Mouse (Mus musculus): ENCODE results near the gene Notch1. TPM values are rescaled to one million over a fixed set of nuclear protein-coding genes. Genes with fewer than 3 reads are reported as not detected.

The Notch1 gene
- polyA plus RNA-seq, 1 experiment from 2014 or later: 24.3 TPM

GRCm38 (mm10) chr2:26410931-26411411 lies 105.5 kb downstream of the Notch1 start:
- Histone ChIP-seq H3K4me3 (ENCODE audit: low read depth, low read length) (no peak overlapping the region), H3K4me2 (ENCODE audit: low read length) (no peak overlapping the region), H3K27me3 (replicated peaks; ENCODE audit: control insufficient read depth, insufficient read depth, low read length) (no peaks in the 10 kb centered on the region), H3K36me3 (ENCODE audit: control insufficient read depth, insufficient read depth, low read length) (peaks cover 58% of the 10 kb centered on the region), H3K4me1 (replicated peaks; ENCODE audit: control insufficient read depth, insufficient read depth, low read length) (peaks cover 23% of the 10 kb centered on the region), H3K9ac (ENCODE audit: low read length) (no peak overlapping the region), H3K27ac (ENCODE audit: low read depth) (no peak overlapping the region), H3K9me3 (ENCODE audit: control insufficient read depth, low read length) (no peaks in the 10 kb centered on the region)
- ATAC-seq (replicated peaks; ENCODE audit: low FRiP score, low TSS enrichment, low read depth): no peak
- DNase-seq (ENCODE audit: low spot score): no peak
- 71% methylated on average over 4 of the region's 5 CpGs for WGBS

- H3K9ac ChIP-seq (ENCODE audit: low read length): no peak overlapping the region
- H3K4me2 ChIP-seq (ENCODE audit: low read length): no peak overlapping the region
- DNase-seq (ENCODE audit: low spot score): no peak
- H3K4me3 ChIP-seq (ENCODE audit: low read depth, low read length): no peak overlapping the region
- no peak for ATAC-seq (replicated peaks; ENCODE audit: low FRiP score, low TSS enrichment, low read depth)
- peaks cover 23% of the 10 kb centered on the region for H3K4me1 ChIP-seq (replicated peaks; ENCODE audit: control insufficient read depth, insufficient read depth, low read length)
- H3K27me3 ChIP-seq (replicated peaks; ENCODE audit: control insufficient read depth, insufficient read depth, low read length): no peaks in the 10 kb centered on the region
- peaks cover 50% of the 10 kb centered on the region for H3K36me3 ChIP-seq (ENCODE audit: control insufficient read depth, insufficient read depth, low read length)
- 78% methylated on average over 5 of the region's 5 CpGs for WGBS
- H3K27ac ChIP-seq (ENCODE audit: low read depth): no peak overlapping the region
- no peaks in the 10 kb centered on the region for H3K9me3 ChIP-seq (ENCODE audit: control insufficient read depth, low read length)
Measured at GRCm38 (mm10) chr2:26410091-26410490, 106.4 kb downstream of the Notch1 start.

- WGBS: 61% methylated on average over 3 of the region's 3 CpGs
- ATAC-seq (replicated peaks; ENCODE audit: low FRiP score, low TSS enrichment, low read depth) (peak; percentile 16; the same call in 1 of the 2 replicates), DNase-seq (ENCODE audit: low spot score) (no peak)
- H3K4me2 ChIP-seq (ENCODE audit: low read length): no peak overlapping the region
- peaks cover 23% of the 10 kb centered on the region for H3K4me1 ChIP-seq (replicated peaks; ENCODE audit: control insufficient read depth, insufficient read depth, low read length)
- no peaks in the 10 kb centered on the region for H3K27me3 ChIP-seq (replicated peaks; ENCODE audit: control insufficient read depth, insufficient read depth, low read length)
- H3K4me3 ChIP-seq (ENCODE audit: low read depth, low read length): peak overlapping the region; percentile 80
- no peak overlapping the region for H3K27ac ChIP-seq (ENCODE audit: low read depth)
- H3K36me3 ChIP-seq (ENCODE audit: control insufficient read depth, insufficient read depth, low read length): peaks cover 43% of the 10 kb centered on the region
- H3K9me3 ChIP-seq (ENCODE audit: control insufficient read depth, low read length): no peaks in the 10 kb centered on the region
- no peak overlapping the region for H3K9ac ChIP-seq (ENCODE audit: low read length)
Measured at GRCm38 (mm10) chr2:26409362-26409761, 107.1 kb downstream of the Notch1 start.

- Histone ChIP-seq H3K4me3 (ENCODE audit: low read depth, low read length) (peak within 1 kb of the TSS; percentile 80), H3K36me3 (ENCODE audit: control insufficient read depth, insufficient read depth, low read length) (peaks cover 37% of the 10 kb centered on the region), H3K9ac (ENCODE audit: low read length) (peak within 1 kb of the TSS; percentile 87), H3K4me1 (replicated peaks; ENCODE audit: control insufficient read depth, insufficient read depth, low read length) (peaks cover 23% of the 10 kb centered on the region), H3K27ac (ENCODE audit: low read depth) (peak within 1 kb of the TSS; percentile 62; the same call in 1 of the 2 replicates), H3K4me2 (ENCODE audit: low read length) (peak within 1 kb of the TSS; percentile 99), H3K9me3 (ENCODE audit: control insufficient read depth, low read length) (no peaks in the 10 kb centered on the region), H3K27me3 (replicated peaks; ENCODE audit: control insufficient read depth, insufficient read depth, low read length) (no peaks in the 10 kb centered on the region)
- under 1% methylated on average over 57 of the region's 57 CpGs for WGBS
- DNase-seq (ENCODE audit: low spot score) (peak; percentile 100), ATAC-seq (replicated peaks; ENCODE audit: low FRiP score, low TSS enrichment, low read depth) (peak; percentile 92)
Measured at GRCm38 (mm10) chr2:26408515-26409356, 107.7 kb downstream of the Notch1 start, which contains the start of gene Inpp5e. Gene Inpp5e, minus strand, starts transcription at chr2:26409203.

Small RNA genes lying within 50 kb of the gene (microRNA-seq; reads per million reads assigned to microRNA genes)
- gene Mir6996: 0.59 reads per million

Other genes with a start within 250 kb of the Notch1 start
- gene Ccdc187, start 222.1 kb downstream of the Notch1 start, polyA plus RNA-seq (2014; fragmentation: Nextera tagmentation; extraction: Ambion mirVana): 0.50 and 0.51 TPM in 2 replicates
- gene Gpsm1, start 201.1 kb downstream of the Notch1 start, polyA plus RNA-seq (2014; fragmentation: Nextera tagmentation; extraction: Ambion mirVana): 23.4 and 26.7 TPM in 2 replicates
- gene Dnlz, start 164.6 kb downstream of the Notch1 start, polyA plus RNA-seq (2014; fragmentation: Nextera tagmentation; extraction: Ambion mirVana): 25.4 and 29.2 TPM in 2 replicates
- 1.0 and 1.1 TPM in 2 replicates for gene Card9, start 155.7 kb downstream of the Notch1 start, polyA plus RNA-seq (2014; fragmentation: Nextera tagmentation; extraction: Ambion mirVana)
- 30.4 and 31.1 TPM in 2 replicates for gene Snapc4, start 136.0 kb downstream of the Notch1 start, polyA plus RNA-seq (2014; fragmentation: Nextera tagmentation; extraction: Ambion mirVana)
- 96.2 and 101 TPM in 2 replicates for gene Entr1, start 127.3 kb downstream of the Notch1 start, polyA plus RNA-seq (2014; fragmentation: Nextera tagmentation; extraction: Ambion mirVana)
- 90.2 and 99.7 TPM in 2 replicates for gene Pmpca, start 127.3 kb downstream of the Notch1 start, polyA plus RNA-seq (2014; fragmentation: Nextera tagmentation; extraction: Ambion mirVana)
- 18.4 and 22.8 TPM in 2 replicates for gene Inpp5e, start 107.5 kb downstream of the Notch1 start, polyA plus RNA-seq (2014; fragmentation: Nextera tagmentation; extraction: Ambion mirVana)
- gene Sec16a, start 71.4 kb downstream of the Notch1 start, polyA plus RNA-seq (2014; fragmentation: Nextera tagmentation; extraction: Ambion mirVana): 33.7 and 39.8 TPM in 2 replicates
- gene Egfl7, start 63.4 kb upstream of the Notch1 start, polyA plus RNA-seq (2014; fragmentation: Nextera tagmentation; extraction: Ambion mirVana): 129 and 135 TPM in 2 replicates
- gene Gm20532, start 70.0 kb upstream of the Notch1 start, polyA plus RNA-seq (2014; fragmentation: Nextera tagmentation; extraction: Ambion mirVana): not detected in 2 replicates
- 47.5 and 53.8 TPM in 2 replicates for gene Agpat2, start 87.8 kb upstream of the Notch1 start, polyA plus RNA-seq (2014; fragmentation: Nextera tagmentation; extraction: Ambion mirVana)
- gene Fam69b, start 111.8 kb upstream of the Notch1 start, polyA plus RNA-seq (2014; fragmentation: Nextera tagmentation; extraction: Ambion mirVana): 39.7 and 41.3 TPM in 2 replicates
- not detected in 2 replicates for gene Lcn4, start 154.6 kb upstream of the Notch1 start, polyA plus RNA-seq (2014; fragmentation: Nextera tagmentation; extraction: Ambion mirVana)

Measured in intestine, embryonic 14.5 days (tissue).